Mouse (Mus musculus) thymus, adult 2 months (tissue): ENCODE data around the gene Mrpl37. TPM values are rescaled to one million over a fixed set of nuclear protein-coding genes. Genes with fewer than 3 reads are reported as not detected.

Experiments used
- DNase-seq: peaks from one replicate; pipeline ENCODE4 v3.0.0; 2021
- H3K27ac ChIP-seq: fragments of 200-500 bp; 2 replicates; pipeline ENCODE4 v1.5.1; 2012; ENCODE audit warnings: low read length, control low read depth; ENCODE audit not compliant: control insufficient read depth, insufficient read depth
- H3K27me3 ChIP-seq: fragments of 200-500 bp; 2 replicates; pipeline ENCODE4 v1.6.1; 2012; ENCODE audit warnings: mild to moderate bottlenecking, low read length, moderate library complexity, mixed read lengths; ENCODE audit not compliant: control insufficient read depth, insufficient read depth
- H3K36me3 ChIP-seq: fragments of 200-500 bp; 2 replicates; pipeline ENCODE4 v1.6.1; 2012; ENCODE audit warnings: mild to moderate bottlenecking, low read length, moderate library complexity; ENCODE audit not compliant: control insufficient read depth, insufficient read depth
- H3K4me1 ChIP-seq: fragments of 200-500 bp; replicated peaks from 2 replicates; pipeline ENCODE4 v1.6.1; 2012; ENCODE audit warnings: low read length; ENCODE audit not compliant: control insufficient read depth, insufficient read depth
- H3K4me3 ChIP-seq: fragments of 200-500 bp; 2 replicates; pipeline ENCODE4 v1.5.1; 2012; ENCODE audit warnings: mild to moderate bottlenecking, low read length, control low read depth, moderate library complexity; ENCODE audit not compliant: control insufficient read depth, insufficient read depth
- CTCF ChIP-seq: fragments of 200-500 bp; IDR thresholded peaks from 2 replicates; pipeline ENCODE4 v1.5.1; 2012; ENCODE audit warnings: mild to moderate bottlenecking, control low read depth, low read length, moderate library complexity, borderline replicate concordance; ENCODE audit not compliant: control insufficient read depth, poor library complexity, insufficient read depth; ENCODE audit errors: extremely low read depth
- POLR2A ChIP-seq: fragments of 200-500 bp; IDR thresholded peaks from 2 replicates; pipeline ENCODE4 v1.6.1; 2012; ENCODE audit warnings: mild to moderate bottlenecking, low read length, control low read depth, moderate library complexity; ENCODE audit not compliant: control insufficient read depth, poor library complexity, insufficient read depth; ENCODE audit errors: extremely low read depth
- WGBS: fragments of 180-500 bp; shearing (Covaris S2); methylation state at CpG from one replicate; pipeline ENCODE4 v1.1.7; 2018; 5-methylcytosine and 5-hydroxymethylcytosine counted together
- polyA plus RNA-seq: library from polyadenylated mRNA; depleted of rRNA; stranded (reverse); fragments of >200 nt; gene quantifications from 2 replicates; pipeline ENCODE4 v1.2.3, GENCODE M21; 2012

Gene Mrpl37
- polyA plus RNA-seq, 1 experiment, result 94.7 TPM

DNA sequence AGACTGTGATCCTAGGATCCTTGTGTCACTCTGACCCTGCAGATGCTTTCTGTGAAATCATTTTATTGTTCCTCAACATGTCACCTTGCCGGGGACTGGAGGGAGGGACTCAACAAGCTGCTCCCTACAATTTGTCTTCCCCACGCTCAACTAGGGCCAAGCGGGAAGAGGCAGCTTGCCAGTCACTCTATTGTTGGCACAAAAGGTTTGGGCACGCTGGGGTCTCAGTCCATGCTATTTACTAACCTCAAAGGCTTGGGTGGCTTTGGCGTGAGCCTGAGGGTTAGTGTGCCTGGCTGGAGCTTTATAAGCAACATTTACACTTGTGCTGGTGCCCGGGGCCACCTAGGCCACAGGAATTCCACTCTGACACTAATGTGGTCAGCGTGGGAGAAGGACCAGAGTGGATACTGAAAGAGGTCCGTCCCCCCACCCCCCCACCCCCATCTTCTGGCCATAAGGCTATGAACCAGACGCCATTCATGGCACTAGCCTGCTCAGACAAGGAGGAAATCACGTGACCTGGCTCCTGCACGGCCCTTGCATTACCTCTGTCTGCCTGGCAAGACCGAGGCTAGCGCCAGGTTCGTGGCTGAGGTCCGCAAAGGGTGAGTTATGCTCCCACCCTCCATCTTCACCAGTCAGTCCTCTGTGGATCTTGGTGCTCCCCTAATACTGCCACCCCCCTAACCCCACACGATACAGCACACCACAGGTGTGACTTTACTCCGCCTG lies 32.3 kb upstream of the Mrpl37 start:
- TF ChIP-seq POLR2A (no peak), CTCF (no peak)
- H3K36me3 ChIP-seq, result no peaks in the 10 kb centered on the region
- DNase-seq, result peak; percentile 5
- no peak overlapping the region for H3K27ac ChIP-seq
- 64% methylated on average over 17 of the region's 17 CpGs for WGBS
- H3K27me3 ChIP-seq, result no peaks in the 10 kb centered on the region
- no peaks in the 10 kb centered on the region; the same call in 1 of the 2 replicates for H3K4me1 ChIP-seq
- no peak overlapping the region for H3K4me3 ChIP-seq

DNA sequence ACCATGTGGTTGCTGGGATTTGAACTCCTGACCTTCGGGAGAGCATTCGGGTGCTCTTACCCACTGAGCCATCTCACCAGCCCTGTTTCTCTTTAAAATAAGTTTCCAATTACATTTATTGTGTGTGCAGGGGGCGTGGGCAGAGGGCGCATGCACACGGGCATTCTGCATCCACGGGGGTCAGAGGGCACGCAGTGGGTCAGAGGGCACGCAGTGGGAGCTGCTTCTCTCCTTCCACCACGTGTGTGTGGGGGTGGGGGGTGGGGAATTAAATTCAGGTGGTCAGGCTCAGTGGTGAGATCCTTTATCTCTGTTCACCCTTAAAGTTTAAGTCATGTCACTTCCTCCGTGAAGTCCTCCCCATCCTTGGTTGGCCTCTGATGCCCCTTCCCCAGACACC lies 31.7 kb upstream of the Mrpl37 start:
- no peak for DNase-seq
- Histone ChIP-seq H3K36me3 (no peaks in the 10 kb centered on the region), H3K4me1 (no peaks in the 10 kb centered on the region; the same call in 1 of the 2 replicates), H3K4me3 (no peak overlapping the region), H3K27ac (no peak overlapping the region), H3K27me3 (no peaks in the 10 kb centered on the region)
- TF ChIP-seq CTCF (no peak), POLR2A (no peak)
- 90% methylated on average over 10 of the region's 10 CpGs for WGBS

DNA sequence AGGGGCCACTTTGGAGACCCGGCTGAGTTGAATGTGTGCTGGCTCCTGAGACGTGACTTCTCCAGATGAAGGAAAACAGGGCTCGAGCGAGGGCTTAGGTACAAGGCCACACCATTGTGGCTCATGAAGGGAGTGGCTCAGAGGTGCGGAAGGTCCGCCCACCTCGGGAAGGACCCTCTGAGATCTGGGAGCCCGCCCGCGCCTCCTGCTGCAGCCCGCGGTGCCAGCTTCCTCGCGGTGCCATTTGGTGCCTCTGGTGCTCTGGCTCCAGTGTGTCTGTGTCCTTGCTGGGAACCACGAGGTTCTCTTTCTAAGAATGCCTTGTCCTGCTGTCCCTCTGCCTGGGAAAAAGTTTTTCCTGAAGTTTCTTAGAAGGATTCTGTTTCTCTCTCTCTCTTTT lies 31.2 kb upstream of the Mrpl37 start:
- H3K4me1 ChIP-seq, result no peaks in the 10 kb centered on the region; the same call in 1 of the 2 replicates
- WGBS, result 81% methylated on average over 15 of the region's 15 CpGs

DNA sequence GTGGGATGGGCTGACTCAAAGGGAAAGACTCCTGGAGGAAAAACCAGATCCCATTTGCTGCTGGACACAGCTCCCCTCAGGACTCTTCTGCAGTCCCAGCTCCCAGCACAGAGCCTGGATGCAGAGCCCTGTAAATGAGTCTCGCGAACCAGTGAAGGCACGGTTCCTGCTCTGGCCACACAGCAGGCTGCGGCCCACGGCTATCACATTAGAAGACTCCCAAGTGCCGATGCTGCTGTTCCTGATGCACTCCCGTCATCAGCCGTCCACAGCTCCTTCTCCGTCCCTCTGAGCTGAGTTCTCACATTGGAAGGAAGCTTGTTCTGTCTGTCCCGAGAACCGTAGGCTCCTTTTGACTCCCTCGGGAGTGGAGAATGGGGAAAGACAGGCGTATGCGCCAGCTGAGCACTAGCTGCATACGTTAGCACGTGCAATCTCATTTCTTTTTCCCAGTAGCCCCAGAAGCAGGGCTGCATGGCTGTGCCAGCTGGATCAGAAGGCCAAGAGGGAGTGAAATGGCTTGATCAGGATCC lies 30.2 kb upstream of the Mrpl37 start, which contains the start of gene Cdcp2:
Gene Cdcp2 (plus strand): TSS at position 51 of the 533 bp plus-strand sequence.
- Histone ChIP-seq H3K36me3 (no peaks in the 10 kb centered on the region), H3K4me3 (no peak within 1 kb of the TSS), H3K27me3 (no peaks in the 10 kb centered on the region), H3K4me1 (no peaks in the 10 kb centered on the region; the same call in 1 of the 2 replicates), H3K27ac (no peak within 1 kb of the TSS)
- DNase-seq, result no peak
- WGBS, result 95% methylated on average over 16 of the region's 16 CpGs
- TF ChIP-seq POLR2A (no peak), CTCF (no peak)

More for the DNA sequence above, 31.2 kb upstream of the Mrpl37 start:
- no peaks in the 10 kb centered on the region for H3K36me3 ChIP-seq
- no peak for TF ChIP-seq POLR2A
- no peak for TF ChIP-seq CTCF
- H3K27me3 ChIP-seq, result no peaks in the 10 kb centered on the region
- H3K4me3 ChIP-seq, result no peak overlapping the region
- no peak overlapping the region for H3K27ac ChIP-seq
- no peak for DNase-seq

DNA sequence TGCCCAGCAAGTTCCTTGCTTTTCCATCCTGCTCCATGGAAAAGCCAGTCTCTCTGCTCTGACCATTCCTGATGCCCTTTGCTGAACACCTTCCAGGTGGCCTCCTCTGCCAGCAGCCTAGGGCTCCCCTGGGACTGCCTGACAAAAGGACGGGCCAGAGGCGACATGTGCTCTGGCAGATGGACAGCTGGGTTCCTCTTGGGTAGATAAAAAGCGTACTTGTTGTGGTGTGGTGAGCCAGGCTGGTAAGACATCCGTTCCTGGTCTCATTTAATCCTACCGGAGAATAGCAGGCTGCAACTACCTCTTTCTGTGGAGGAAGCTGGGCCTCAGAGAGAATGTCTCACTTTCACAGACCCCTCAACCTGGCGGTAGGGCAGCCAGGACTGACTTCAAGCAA lies 29.4 kb upstream of the Mrpl37 start:
- no peak overlapping the region for H3K27ac ChIP-seq
- no peak for TF ChIP-seq CTCF
- no peak for TF ChIP-seq POLR2A
- no peak for DNase-seq
- 12% methylated on average over 6 of the region's 6 CpGs for WGBS
- H3K27me3 ChIP-seq, result no peaks in the 10 kb centered on the region
- no peaks in the 10 kb centered on the region; the same call in 1 of the 2 replicates for H3K4me1 ChIP-seq
- H3K4me3 ChIP-seq, result no peak overlapping the region
- no peaks in the 10 kb centered on the region for H3K36me3 ChIP-seq

DNA sequence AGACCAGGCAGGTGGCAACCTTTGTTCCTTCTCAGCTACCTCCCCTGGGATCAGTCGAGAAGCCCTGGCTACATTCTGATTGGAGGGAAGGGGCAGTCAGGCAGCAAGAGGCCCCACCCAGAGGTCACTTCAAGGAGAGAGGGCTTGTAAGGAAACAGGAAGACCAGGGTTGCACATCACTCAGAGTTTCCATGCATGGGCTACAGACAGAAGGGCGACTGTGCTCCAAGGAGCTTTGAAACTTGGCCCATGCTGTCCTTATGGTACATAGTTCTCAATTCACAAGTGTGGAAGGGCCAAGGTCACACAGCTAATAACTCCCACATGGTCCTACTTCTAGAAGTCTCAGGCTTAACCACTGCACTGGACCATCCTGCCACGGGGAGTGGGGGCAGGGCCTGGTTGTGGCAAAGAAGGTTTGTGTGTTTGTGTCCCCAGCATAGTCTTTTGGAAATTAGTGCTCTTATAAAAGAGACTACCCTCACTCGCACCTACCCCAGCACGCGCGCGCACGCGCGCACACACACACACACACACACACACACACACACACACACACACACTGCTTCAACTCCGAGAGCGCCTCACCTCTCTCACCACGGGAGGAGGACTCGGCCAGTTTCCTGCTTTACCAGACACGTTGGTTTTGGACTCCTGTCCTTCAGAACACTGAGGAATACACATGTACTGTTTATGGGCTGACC lies 28.0 kb upstream of the Mrpl37 start:
- WGBS, result 59% methylated on average over 16 of the region's 16 CpGs
- H3K4me3 ChIP-seq, result no peak overlapping the region

More for the DNA sequence above, 28.0 kb upstream of the Mrpl37 start:
- Histone ChIP-seq H3K36me3 (no peaks in the 10 kb centered on the region), H3K4me1 (no peaks in the 10 kb centered on the region; the same call in 1 of the 2 replicates), H3K27ac (no peak overlapping the region), H3K27me3 (no peaks in the 10 kb centered on the region)
- no peak for DNase-seq
- TF ChIP-seq POLR2A (no peak), CTCF (no peak)
